Mouse (Mus musculus) midbrain, embryonic 15.5 days (tissue): ENCODE measurements around the gene Ispd. TPM values are rescaled to one million over a fixed set of nuclear protein-coding genes. Genes with fewer than 3 reads are reported as not detected.

Source experiments
- ATAC-seq: fragments of 200-750 bp; cut with Nextera tagmentation; replicated peaks from 2 replicates; pipeline ENCODE4 v1.8.0; 2017; ENCODE audit warnings: moderate TSS enrichment
- H3K27ac ChIP-seq: fragments of 300-500 bp; sonication (generic); 2 replicates; pipeline ENCODE4 v1.5.1; 2015; ENCODE audit warnings: mild to moderate bottlenecking, inconsistent platforms
- H3K27me3 ChIP-seq: fragments of 300-500 bp; sonication (generic); replicated peaks from 2 replicates; pipeline ENCODE4 v1.6.1; 2015; ENCODE audit warnings: inconsistent platforms
- H3K36me3 ChIP-seq: fragments of 300-500 bp; sonication (generic); replicated peaks from 2 replicates; pipeline ENCODE4 v1.6.1; 2015; ENCODE audit warnings: inconsistent platforms
- H3K4me1 ChIP-seq: fragments of 300-500 bp; sonication (generic); 2 replicates; pipeline ENCODE4 v1.6.1; 2015; ENCODE audit warnings: inconsistent platforms
- H3K4me2 ChIP-seq: fragments of 300-500 bp; sonication (generic); 2 replicates; pipeline ENCODE4 v1.6.1; 2015; ENCODE audit warnings: inconsistent platforms, mild to moderate bottlenecking, moderate library complexity
- H3K4me3 ChIP-seq: fragments of 300-500 bp; sonication (generic); 2 replicates; pipeline ENCODE4 v1.5.1; 2015; ENCODE audit warnings: mild to moderate bottlenecking, inconsistent platforms
- H3K9ac ChIP-seq: fragments of 300-500 bp; sonication (generic); 2 replicates; pipeline ENCODE4 v1.6.1; 2015; ENCODE audit warnings: mild to moderate bottlenecking, inconsistent platforms
- H3K9me3 ChIP-seq: fragments of 300-500 bp; sonication (generic); 2 replicates; pipeline ENCODE4 v1.6.1; 2016; ENCODE audit warnings: inconsistent platforms
- WGBS: fragments of 180-500 bp; shearing (Covaris S2); methylation state at CpG from one replicate; pipeline ENCODE4 v1.1.7; 2015; ENCODE audit warnings: mixed read lengths; 5-methylcytosine and 5-hydroxymethylcytosine counted together
- polyA plus RNA-seq: library from polyadenylated mRNA; unstranded; fragments of >200 nt; fragmentation: Nextera tagmentation; extraction: Ambion mirVana; gene quantifications from 2 replicates; pipeline ENCODE4 v1.2.1, GENCODE M21; 2015

Ispd gene
- polyA plus RNA-seq, 1 experiment from 2014 or later = 12.9 TPM

GRCm38 (mm10) chr12:36621960-36622736 is 240.9 kb downstream of the Ispd start:
- H3K9me3 ChIP-seq = no peaks in the 10 kb centered on the region
- no peak overlapping the region for H3K27ac ChIP-seq
- no peaks in the 10 kb centered on the region for H3K36me3 ChIP-seq
- H3K27me3 ChIP-seq = no peaks in the 10 kb centered on the region
- no peak overlapping the region for H3K4me3 ChIP-seq
- H3K9ac ChIP-seq = no peak overlapping the region
- no peak overlapping the region for H3K4me2 ChIP-seq
- no peak for ATAC-seq
- WGBS = 82% methylated on average over 7 of the region's 7 CpGs
- H3K4me1 ChIP-seq = no peaks in the 10 kb centered on the region

GRCm38 (mm10) chr12:36627204-36627603 is 246.0 kb downstream of the Ispd start:
- no peak overlapping the region for H3K27ac ChIP-seq
- no peak overlapping the region for H3K9ac ChIP-seq
- no peaks in the 10 kb centered on the region for H3K9me3 ChIP-seq
- ATAC-seq = peak; percentile 74; the same call in 1 of the 2 replicates
- H3K36me3 ChIP-seq = no peaks in the 10 kb centered on the region
- H3K4me2 ChIP-seq = no peak overlapping the region
- no peak overlapping the region for H3K4me3 ChIP-seq
- H3K27me3 ChIP-seq = no peaks in the 10 kb centered on the region
- no peaks in the 10 kb centered on the region for H3K4me1 ChIP-seq

GRCm38 (mm10) chr12:36632427-36632826 is 251.2 kb downstream of the Ispd start:
- Histone ChIP-seq H3K4me3 (no peak overlapping the region), H3K4me2 (no peak overlapping the region), H3K27me3 (no peaks in the 10 kb centered on the region), H3K9ac (no peak overlapping the region), H3K4me1 (no peaks in the 10 kb centered on the region), H3K27ac (no peak overlapping the region), H3K9me3 (no peaks in the 10 kb centered on the region), H3K36me3 (no peaks in the 10 kb centered on the region)
- WGBS = 87% methylated on average over 1 of the region's 1 CpGs
- ATAC-seq = no peak

- H3K27me3 ChIP-seq = no peaks in the 10 kb centered on the region
- H3K9me3 ChIP-seq = no peaks in the 10 kb centered on the region
- no peak for ATAC-seq
- no peak overlapping the region for H3K4me2 ChIP-seq
- H3K4me3 ChIP-seq = no peak overlapping the region
- H3K36me3 ChIP-seq = no peaks in the 10 kb centered on the region
- whole genome bisulfite sequencing = 92% methylated on average over 4 of the region's 4 CpGs
- no peak overlapping the region for H3K27ac ChIP-seq
- H3K9ac ChIP-seq = no peak overlapping the region
- no peaks in the 10 kb centered on the region for H3K4me1 ChIP-seq
Observed at GRCm38 (mm10) chr12:36647514-36647913, 266.3 kb downstream of the Ispd start.

- no peaks in the 10 kb centered on the region for H3K27me3 ChIP-seq
- H3K4me1 ChIP-seq = peaks cover 8% of the 10 kb centered on the region; the same call in 1 of the 2 replicates
- no peak overlapping the region for H3K9ac ChIP-seq
- H3K4me3 ChIP-seq = no peak overlapping the region
- no peaks in the 10 kb centered on the region for H3K9me3 ChIP-seq
- WGBS = 77% methylated on average over 7 of the region's 7 CpGs
- no peak for ATAC-seq
- no peaks in the 10 kb centered on the region for H3K36me3 ChIP-seq
- no peak overlapping the region for H3K27ac ChIP-seq
- no peak overlapping the region for H3K4me2 ChIP-seq
Observed at GRCm38 (mm10) chr12:36662496-36662895, 281.2 kb downstream of the Ispd start.

- Histone ChIP-seq H3K4me1 (peaks cover 8% of the 10 kb centered on the region; the same call in 1 of the 2 replicates), H3K9me3 (no peaks in the 10 kb centered on the region), H3K4me3 (no peak overlapping the region), H3K9ac (no peak overlapping the region), H3K27me3 (no peaks in the 10 kb centered on the region), H3K36me3 (no peaks in the 10 kb centered on the region), H3K27ac (no peak overlapping the region), H3K4me2 (no peak overlapping the region)
- ATAC-seq = no peak
- 48% methylated on average over 3 of the region's 3 CpGs for WGBS
Observed at GRCm38 (mm10) chr12:36664783-36665182, 283.5 kb downstream of the Ispd start.

GRCm38 (mm10) chr12:36666771-36667170 is 285.5 kb downstream of the Ispd start:
- Histone ChIP-seq H3K4me2 (no peak overlapping the region), H3K36me3 (no peaks in the 10 kb centered on the region), H3K27me3 (no peaks in the 10 kb centered on the region), H3K9me3 (no peaks in the 10 kb centered on the region), H3K27ac (peak overlapping the region; percentile 45), H3K4me3 (no peak overlapping the region), H3K9ac (no peak overlapping the region), H3K4me1 (peaks cover 8% of the 10 kb centered on the region; the same call in 1 of the 2 replicates)
- WGBS = 19% methylated on average over 6 of the region's 6 CpGs
- peak; percentile 70 for ATAC-seq

GRCm38 (mm10) chr12:36670164-36670908 is 289.1 kb downstream of the Ispd start:
- Histone ChIP-seq H3K36me3 (no peaks in the 10 kb centered on the region), H3K27ac (no peak overlapping the region), H3K9ac (no peak overlapping the region), H3K9me3 (no peaks in the 10 kb centered on the region), H3K27me3 (no peaks in the 10 kb centered on the region), H3K4me1 (peaks cover 8% of the 10 kb centered on the region; the same call in 1 of the 2 replicates), H3K4me2 (no peak overlapping the region), H3K4me3 (no peak overlapping the region)
- 80% methylated on average over 5 of the region's 5 CpGs for WGBS
- peak; percentile 48; the same call in 1 of the 2 replicates for ATAC-seq

- Histone ChIP-seq H3K4me1 (peaks cover 7% of the 10 kb centered on the region; the same call in 1 of the 2 replicates), H3K9ac (no peak overlapping the region), H3K4me2 (no peak overlapping the region), H3K27ac (no peak overlapping the region), H3K27me3 (no peaks in the 10 kb centered on the region), H3K4me3 (no peak overlapping the region), H3K9me3 (no peaks in the 10 kb centered on the region), H3K36me3 (no peaks in the 10 kb centered on the region)
- ATAC-seq = peak; percentile 77
- 35% methylated on average over 10 of the region's 10 CpGs for WGBS
Observed at GRCm38 (mm10) chr12:36670915-36671579, 289.8 kb downstream of the Ispd start.

- H3K27me3 ChIP-seq = no peaks in the 10 kb centered on the region
- WGBS = 57% methylated on average over 2 of the region's 2 CpGs
- no peak overlapping the region for H3K4me3 ChIP-seq
- no peaks in the 10 kb centered on the region for H3K36me3 ChIP-seq
- no peak overlapping the region for H3K4me2 ChIP-seq
- no peak overlapping the region for H3K27ac ChIP-seq
- no peak for ATAC-seq
- H3K9me3 ChIP-seq = no peaks in the 10 kb centered on the region
- H3K4me1 ChIP-seq = no peaks in the 10 kb centered on the region
- H3K9ac ChIP-seq = no peak overlapping the region
Observed at GRCm38 (mm10) chr12:36674481-36674880, 293.2 kb downstream of the Ispd start.

- Histone ChIP-seq H3K4me1 (no peaks in the 10 kb centered on the region), H3K4me3 (no peak overlapping the region), H3K27me3 (no peaks in the 10 kb centered on the region), H3K9ac (no peak overlapping the region), H3K4me2 (no peak overlapping the region), H3K9me3 (no peaks in the 10 kb centered on the region), H3K27ac (no peak overlapping the region), H3K36me3 (no peaks in the 10 kb centered on the region)
- no peak for ATAC-seq
- WGBS = 88% methylated on average over 4 of the region's 4 CpGs
Observed at GRCm38 (mm10) chr12:36678220-36678619, 297.0 kb downstream of the Ispd start.

- Histone ChIP-seq H3K27me3 (no peaks in the 10 kb centered on the region), H3K4me2 (no peak overlapping the region), H3K9me3 (no peaks in the 10 kb centered on the region), H3K9ac (no peak overlapping the region), H3K4me3 (no peak overlapping the region), H3K27ac (no peak overlapping the region), H3K4me1 (no peaks in the 10 kb centered on the region), H3K36me3 (no peaks in the 10 kb centered on the region)
- ATAC-seq = no peak; the same call in 1 of the 2 replicates
- 58% methylated on average over 2 of the region's 2 CpGs for WGBS
Observed at GRCm38 (mm10) chr12:36680883-36681505, 299.7 kb downstream of the Ispd start.
